Mouse (Mus musculus) 3T3-L1 (cell line): ENCODE results near the gene Tdrd9.

Experiments used
- DNase-seq: peaks from one replicate; pipeline ENCODE4 v3.0.0-alpha.2; 2015; ENCODE audit warnings: low read depth, low spot score

Gene Tdrd9

DNA sequence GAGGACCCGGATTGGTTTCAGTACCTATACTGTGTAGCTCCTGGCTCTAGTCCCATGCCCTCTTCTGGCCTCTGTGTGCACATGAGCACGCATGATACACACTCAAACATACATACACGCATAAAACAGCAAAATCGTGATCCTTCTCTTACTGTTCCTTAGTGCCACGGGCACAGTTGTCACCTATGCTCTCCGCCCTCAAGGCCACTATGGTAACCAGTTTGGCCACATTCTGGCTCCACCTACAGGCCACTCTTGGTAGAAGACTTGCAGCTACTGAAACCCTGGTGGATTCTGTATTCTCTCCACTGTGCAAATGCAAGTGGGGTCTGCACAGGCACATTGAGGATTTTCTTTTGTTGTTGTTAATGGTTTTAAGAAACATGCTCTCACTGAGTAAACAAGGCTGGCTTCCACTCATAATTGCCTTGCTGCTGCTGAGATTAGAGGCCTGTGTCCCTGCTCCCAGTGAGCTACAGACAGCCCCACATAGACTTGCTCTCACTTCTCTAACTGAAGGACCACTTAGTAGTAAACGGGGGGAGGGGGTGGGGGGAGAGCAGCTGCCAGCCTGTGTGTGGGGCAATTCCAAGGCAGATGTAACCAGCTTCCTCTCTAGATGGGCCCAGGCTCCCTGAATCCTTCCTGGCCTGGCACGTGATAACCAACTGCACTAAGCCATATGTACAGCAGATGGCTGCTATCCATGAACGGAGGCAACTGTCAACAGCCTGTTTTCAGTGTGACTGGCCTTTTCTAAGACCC, 13.1 kb upstream of the Tdrd9 start:
- peak; percentile 66 for DNase-seq

DNA sequence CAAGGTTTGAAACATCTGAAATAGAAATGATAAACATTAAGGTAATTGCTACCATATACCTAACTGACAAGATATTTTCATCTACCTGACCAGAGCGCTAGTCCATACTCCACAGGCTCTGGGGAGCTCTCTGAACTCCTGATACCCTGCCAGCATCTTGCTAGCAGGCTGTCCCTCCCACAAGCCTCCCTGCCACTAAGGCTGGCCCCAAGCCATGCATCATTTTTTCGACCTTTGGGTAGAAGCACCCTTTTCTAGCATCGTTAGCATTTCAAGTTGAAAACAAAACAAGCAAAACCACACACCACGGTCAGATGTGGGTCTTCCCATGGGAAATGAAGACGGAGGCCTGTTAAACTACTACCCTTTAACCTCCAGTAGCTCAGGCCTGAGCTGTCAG, 8.0 kb upstream of the Tdrd9 start:
- DNase-seq, result no peak

DNA sequence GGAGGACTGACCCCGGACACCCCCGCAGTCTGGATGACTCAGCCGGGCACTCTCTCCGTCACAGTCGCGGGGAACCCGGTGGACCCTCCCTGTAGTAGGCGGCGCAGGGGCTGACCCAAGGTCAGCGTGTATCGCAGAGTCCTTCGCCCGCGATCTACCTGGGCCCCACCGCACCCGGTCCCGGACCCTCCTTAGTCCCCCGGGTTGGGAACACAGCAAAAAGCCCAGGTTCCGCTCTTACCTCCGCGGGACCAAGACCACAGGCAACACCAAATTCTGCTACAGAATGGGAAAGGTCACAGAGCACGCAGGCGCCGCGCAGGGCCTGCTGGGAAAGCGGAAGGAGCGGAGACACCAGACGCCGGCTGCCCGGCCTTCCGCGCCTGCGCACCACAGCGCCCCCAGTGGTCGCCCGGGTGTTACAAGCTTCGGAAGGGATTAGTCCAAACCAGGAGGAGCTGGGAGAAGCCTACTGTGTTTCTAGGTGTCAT, 4.6 kb upstream of the Tdrd9 start, which contains the start of gene Atp5mpl:
Gene Atp5mpl (minus strand): TSS at position 295 of the 491 bp plus-strand sequence.
- peak; percentile 90 for DNase-seq

DNA sequence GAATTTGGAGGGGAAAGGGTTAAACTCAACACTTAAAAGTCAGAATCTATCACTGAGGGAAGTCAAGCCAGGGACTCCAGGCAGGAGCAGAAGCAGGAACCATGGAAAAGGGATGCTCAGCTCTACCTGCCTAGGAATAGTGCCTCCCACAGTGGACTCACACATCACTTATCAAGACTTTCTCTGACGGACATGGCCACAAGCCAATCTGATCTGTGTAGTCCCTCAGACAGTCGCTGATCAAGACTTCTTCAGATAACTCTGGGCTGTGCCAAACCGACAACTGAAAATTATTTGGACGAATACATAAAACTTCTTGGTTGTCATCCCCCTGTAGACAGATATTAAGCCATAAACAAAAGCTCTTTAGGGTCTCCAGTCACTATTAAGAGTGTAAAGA, 1.3 kb upstream of the Tdrd9 start:
- DNase-seq, result no peak

DNA sequence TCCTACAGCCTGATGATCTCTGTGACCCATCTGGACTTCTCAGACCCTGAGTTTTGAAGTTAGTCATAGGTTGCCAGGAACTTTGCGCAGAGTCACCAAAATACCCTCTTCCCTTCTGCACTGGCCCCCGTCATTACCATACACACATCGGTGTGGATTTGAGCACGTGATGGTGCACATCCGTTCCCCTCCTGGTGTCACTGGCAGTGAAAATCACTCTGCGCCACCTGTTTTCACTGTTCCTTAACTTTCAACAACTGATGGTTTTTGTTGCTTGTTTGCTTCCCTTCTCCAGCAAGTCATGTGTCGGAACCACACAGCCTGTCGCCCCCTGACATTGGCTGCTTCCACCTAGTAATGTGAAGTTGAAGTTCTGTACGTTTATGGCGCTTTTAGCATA, 1.1 kb downstream of the Tdrd9 start:
- no peak for DNase-seq

DNA sequence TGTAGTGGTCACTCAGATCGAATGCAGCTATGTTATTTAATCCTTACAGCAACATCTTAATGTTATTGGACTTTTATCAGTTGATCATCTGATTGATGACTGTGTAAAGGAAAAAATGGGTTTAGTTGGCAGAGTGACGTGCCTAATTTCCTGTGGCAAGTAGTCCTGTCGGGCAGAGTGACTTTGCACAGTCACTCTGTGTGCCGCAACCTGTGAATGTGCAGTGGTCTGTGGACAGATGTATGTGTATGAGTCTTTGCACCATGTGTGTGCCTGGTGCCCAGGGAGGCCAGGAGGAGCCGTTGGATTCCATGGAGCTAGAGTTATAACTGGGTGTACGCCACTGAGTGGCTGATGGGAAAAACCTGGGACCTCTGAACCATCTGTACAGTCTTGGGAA, 3.2 kb downstream of the Tdrd9 start:
- DNase-seq, result no peak

DNA sequence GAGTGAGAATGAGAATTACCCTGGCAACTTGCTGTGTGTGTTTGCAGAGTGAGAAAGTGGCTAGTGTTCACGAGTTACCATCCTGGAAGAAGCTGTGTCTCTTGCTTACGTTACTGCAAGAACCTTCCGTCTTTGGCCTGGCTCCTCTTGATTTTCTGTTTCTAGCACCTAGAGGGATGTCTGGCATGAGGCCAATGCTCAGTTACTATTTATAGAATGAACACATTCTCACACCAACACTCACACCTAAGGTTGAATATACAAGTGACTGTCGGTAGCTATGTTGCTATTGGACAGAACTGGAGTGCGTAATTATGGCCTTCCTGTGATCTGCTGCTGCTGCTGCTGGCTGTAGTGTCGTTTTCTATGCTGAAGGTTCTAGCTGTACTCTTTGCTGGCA, 5.8 kb downstream of the Tdrd9 start:
- no peak for DNase-seq

DNA sequence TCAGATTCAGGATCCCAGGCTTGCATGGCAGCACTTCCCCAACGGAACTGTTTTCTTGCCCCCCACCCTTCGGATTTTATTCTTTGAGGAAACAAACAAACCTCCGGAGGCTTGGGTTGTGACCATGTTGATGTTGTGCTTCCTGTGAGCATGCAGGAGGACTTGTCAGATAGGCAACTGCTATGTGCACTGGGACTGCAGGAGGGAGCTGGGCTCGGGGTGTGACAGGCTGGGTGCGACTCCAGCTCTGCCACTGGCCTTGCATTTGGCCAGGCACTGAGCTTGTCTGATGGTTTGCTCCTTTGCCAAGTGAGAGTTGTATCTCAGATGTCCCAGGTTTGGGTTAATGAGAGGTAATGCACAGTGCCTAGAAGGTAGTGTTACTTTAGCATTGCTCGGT, 6.9 kb downstream of the Tdrd9 start:
- no peak for DNase-seq

DNA sequence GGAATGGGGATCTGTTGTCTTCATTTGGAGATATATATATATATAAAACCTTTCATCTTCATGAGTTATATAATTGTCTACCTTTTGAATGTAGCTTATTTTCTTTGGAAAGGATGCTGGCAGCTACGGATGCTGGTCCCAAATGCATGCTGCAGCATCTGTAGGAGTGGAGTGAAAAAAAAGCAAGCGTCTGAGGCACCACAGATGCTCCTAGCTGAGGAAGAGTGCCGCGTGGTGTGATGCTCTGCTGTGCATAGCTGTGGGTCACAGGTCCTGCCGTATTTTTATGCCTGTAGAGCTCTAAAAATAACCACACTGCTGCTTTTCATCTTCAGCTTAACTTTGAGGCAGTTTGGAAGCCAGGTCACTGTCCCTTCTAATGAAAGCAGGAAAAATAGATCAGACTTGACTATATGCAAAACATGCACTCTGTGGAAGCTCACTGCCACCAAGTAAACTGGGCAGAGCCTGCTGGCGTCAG, 9.6 kb downstream of the Tdrd9 start, which contains the start of gene Rd3l:
Gene Rd3l (minus strand): TSS at position 431 of the 481 bp plus-strand sequence.
- DNase-seq, result no peak

DNA sequence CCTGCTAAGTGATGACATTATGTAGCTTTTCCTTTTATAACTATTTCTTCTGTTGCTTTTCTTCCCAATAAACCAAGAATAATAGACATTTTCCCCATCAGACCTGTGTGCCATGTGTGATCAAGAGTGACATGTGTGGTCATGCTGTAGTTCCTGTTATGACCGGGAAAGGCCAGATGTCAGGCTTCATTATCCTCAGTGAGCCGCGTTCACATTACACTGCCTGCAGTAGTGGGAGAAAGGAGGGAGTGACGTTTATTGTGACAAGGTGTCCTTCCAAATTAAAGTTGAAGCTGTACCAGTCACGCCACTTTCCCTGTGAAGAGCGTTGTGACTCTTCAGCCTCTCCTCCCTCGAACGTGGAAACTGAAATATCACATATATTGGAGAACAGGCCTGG, 10.5 kb downstream of the Tdrd9 start:
- no peak for DNase-seq

DNA sequence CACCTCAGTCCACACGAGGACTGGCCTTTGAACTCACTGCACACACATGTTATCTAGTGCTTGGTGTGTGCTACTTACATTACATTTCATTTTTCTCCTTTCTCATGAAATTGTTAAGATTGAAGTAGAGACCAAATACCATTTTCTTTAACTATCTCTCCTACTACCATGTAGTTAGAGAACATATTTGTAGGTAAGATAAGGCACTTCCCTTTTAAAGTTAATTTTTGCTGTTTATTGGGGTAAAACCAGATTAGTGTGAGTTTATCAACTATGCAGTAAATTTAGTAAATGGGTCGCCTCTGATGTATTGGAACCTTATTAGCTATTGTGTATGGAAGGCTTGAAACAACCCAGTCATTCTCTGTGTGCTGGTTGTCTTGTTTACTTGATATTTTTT, 11.8 kb downstream of the Tdrd9 start:
- no peak for DNase-seq

DNA sequence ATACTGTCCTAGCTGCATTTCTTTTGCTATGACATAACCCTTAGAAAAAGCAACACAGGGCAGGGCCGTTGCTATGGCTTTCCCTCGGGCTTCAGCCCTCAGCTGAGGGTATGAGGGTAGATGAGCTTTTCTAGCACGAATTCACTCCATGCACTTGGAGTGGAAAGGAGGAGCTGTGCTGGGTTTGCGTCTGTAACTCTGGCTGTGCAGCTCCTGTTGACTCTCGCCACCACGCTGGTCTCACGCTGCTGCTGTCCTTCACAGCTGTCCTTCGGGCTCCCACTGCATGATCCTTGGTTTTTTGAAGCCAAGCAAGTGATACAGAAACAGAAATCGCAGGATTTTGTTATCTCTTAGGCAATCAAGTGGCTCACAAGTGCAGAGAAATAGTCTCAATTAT, 15.4 kb downstream of the Tdrd9 start:
- no peak for DNase-seq

DNA sequence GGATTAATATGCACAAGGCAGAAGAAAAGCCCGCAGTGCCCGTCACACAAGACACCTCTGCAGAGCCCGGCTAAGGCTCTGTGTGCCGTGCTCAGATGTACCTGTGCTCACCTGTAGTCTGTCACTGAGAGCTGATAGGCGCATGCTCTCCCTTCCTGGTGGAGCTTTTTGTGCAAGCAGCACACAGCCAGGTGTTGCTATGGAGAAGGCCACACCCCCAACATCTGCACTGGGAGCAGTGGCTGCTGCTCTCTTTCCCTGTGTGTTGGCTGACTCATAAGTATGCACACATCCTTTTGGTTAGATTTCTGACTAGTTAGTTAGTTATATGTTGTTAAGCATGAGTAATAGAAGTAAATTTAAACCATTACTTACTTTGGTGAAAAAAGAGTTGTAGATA, 21.3 kb downstream of the Tdrd9 start:
- peak; percentile 71 for DNase-seq

DNA sequence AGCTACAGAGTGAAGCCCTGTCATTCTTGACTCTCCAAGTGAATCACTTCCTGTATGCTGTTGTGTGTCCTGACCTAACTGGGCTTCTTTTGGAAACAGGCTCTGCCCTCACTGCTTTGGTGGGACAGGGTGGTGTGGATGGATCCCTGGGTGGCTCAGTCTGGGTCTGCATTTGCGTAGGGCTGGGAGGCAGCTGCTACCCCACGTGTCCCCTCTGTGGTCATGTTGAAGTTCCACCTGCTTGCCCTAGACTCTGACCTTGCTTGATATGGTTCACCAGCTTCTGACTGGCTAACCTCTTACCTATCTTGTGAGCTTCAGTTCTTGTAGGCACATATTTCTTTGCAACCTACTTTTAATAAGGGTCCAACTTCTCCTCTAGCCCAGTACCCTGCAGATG, 23.8 kb downstream of the Tdrd9 start:
- DNase-seq, result no peak

DNA sequence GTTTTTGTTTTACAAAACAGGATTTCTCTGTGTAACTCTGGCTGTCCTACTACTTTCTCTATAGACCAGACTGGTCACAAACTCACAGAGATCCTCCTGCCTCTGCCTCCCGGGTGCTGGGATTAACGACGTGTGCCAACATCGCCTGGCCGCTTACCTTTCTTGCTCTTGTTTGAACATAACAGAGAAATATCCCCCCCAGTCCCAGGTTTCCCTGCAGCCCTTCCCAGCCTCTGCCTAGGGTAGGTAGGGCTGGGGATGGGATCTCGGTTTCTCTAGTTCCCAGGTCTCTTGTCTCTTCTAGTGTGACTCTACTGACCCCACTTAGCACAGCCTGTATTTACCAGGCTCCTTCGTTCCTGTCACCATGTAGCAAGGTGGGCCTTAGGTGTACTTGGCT, 28.4 kb downstream of the Tdrd9 start:
- DNase-seq, result no peak

DNA sequence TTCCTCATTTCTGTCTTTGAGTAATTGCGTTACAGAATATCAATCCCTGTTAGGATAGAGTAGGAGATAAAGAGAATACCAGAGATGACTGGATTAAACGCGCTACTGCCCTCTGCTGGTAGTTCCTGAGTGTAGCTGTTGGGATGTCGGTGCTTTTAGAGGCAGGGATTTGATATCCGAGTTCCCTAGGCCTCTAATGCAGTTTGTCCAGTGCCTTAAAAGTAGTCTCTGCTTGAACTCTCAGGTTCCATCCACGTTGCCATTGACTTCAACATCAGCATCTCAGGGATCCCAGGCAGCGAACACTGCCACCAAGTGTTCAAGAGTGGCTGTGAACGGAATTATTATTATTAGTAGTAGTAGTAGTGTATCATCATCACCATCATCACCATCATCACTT, 29.9 kb downstream of the Tdrd9 start:
- DNase-seq, result peak; percentile 91

DNA sequence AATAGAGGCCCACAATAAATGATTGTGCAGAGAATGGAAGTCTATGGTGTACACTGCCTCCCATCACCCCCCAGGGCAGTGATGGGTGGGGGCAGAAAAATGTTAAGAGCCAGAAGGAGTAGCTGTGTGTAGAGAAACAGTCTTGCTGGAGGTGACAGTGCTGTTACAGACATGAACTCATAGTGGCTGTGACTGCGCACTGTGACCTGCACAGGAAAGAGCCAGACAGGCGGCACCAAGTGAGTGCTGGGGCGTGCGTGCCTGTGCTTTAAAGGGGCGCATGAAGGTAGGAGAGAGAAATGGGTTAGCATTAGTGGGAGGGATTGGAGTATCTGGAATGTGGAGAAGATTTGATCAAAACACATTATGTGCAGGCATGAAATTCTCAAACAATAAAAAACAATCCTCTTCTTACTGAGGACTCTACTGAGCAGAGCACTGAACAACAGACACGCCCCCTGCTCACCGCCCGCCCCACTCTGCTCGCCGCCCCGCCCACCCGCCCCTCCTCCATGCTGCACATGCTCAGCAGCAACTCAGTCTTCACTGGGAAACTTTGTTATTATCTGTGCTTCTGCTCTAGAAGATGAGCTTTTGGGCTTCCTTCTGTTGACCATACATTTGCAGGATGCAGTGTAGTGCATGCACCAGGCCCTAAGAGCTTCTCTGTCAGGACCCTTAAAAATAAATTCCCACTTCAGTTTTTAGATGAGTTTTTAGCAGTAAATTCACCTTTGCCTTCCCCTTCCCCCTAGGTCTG, 41.3 kb downstream of the Tdrd9 start:
- DNase-seq, result no peak

DNA sequence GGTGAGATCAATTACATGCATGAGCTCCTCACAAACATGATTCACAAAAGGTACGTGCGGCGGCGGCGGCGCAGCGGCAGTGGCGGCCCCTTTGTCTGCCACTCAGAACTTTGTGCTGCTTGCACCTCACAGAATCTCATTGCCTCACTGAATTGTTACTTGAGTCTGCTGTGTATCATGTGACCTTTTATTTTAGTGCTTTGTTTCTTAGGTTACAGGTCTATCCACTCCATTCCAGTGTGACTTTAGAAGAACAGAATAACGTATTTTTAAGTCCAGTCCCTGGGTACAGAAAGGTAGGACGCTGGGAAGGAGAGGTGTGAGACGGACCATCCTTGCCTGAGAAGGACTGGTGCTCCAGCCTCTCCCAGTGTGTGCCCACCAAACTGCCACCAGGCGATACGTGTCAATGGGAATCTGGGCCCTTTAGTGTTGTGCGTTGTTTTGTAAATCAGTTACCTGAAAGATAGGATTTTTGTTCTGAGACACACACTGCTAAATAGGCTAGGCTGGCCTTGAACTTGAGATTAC, 42.0 kb downstream of the Tdrd9 start:
- DNase-seq, result no peak

DNA sequence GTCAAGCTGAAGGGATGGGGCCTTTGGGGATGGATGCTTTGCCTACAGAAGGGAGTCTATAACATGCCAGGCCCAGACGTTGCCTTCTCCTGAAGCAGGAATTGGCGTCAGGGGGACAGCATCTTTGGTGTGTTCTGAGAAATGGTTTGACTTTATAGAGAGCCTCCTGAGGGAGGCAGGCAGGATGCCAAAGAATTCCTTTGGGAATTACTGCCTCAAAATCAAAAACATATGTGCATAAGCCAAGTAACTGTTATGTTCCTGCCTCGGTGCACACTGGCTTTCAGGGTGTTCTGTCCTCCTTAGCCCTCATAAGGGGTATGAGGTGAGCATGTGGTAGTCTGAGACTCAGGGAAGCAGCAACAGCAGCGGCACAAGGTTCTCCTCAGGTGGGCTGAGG, 45.0 kb downstream of the Tdrd9 start:
- peak; percentile 36 for DNase-seq

DNA sequence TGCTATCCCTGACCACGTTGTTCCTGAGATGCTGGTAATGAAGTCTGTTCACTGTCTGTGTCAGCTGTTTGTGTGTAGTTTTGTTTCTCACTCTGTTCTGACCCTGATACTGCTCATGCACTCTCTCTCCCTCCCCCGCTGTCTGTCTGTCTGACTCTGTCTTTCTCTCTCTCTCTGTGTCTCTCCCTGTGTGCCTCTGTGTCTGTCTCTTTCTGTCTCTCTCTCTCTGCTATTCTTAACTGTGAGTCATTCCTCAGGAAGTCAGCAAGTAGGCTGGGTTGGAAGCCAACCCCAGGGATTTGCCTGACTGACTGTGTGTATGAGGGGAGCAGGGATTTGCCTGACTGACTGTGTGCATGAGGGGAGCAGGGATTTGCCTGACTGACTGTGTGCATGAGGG, 51.9 kb downstream of the Tdrd9 start:
- peak; percentile 34 for DNase-seq

DNA sequence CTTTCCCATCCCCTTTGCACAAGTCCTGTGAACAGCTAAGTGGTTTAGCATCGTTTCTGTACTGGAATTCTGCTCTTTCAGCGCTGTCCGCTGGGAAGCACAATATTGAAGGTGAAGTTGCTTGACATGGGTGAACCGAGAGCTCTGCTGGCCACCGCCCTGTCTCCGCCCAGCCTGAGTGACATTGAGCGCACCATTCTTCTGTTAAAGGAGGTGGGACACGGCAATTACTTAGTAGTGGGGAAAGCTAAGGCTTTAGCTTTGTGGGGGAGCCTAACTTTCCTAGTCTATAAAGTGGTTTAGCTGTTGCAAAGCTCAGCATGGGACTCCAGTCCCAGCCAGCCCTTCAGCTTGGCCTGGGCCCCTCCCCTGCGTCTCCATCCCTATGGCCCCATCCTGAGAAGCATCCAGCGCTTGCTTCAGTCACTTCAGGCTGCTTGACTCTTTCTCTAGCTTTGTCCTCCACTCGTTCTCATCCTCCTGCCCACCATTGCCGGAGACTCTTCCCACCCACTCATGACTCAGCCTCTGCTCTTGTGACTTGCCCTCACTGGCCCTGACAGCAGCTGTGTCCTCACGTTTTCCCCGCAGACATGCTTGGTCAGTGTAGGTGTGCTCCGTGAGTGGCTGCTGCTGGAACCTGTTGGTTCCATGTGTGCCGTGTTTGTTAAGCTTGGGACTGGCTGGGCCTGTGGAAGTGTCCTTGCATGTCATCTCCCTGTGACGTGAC, 53.4 kb downstream of the Tdrd9 start:
- no peak for DNase-seq

DNA sequence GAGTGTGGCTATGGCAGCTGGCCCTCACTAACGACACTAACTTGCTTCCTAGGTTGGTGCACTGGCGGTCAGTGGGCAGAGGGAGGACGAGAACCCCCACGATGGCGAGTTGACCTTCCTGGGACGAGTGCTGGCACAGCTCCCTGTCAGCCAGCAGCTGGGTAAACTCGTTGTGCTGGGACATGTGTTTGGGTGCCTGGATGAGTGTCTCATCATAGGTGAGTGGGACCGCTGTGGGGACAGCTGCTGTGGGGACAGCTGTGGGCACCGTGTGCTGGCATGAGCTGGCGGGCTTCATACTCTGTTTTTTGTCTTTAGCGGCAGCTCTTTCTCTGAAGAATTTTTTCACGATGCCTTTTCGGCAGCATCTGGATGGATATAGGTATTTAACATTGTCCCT, 54.1 kb downstream of the Tdrd9 start:
- DNase-seq, result no peak
